Mouse (Mus musculus): ENCODE results near the gene Tldc2. TPM values are rescaled to one million over a fixed set of nuclear protein-coding genes. Genes with fewer than 3 reads are reported as not detected.

Gene Tldc2
- not detected for polyA plus RNA-seq (2017; shearing (Covaris generic))

DNA sequence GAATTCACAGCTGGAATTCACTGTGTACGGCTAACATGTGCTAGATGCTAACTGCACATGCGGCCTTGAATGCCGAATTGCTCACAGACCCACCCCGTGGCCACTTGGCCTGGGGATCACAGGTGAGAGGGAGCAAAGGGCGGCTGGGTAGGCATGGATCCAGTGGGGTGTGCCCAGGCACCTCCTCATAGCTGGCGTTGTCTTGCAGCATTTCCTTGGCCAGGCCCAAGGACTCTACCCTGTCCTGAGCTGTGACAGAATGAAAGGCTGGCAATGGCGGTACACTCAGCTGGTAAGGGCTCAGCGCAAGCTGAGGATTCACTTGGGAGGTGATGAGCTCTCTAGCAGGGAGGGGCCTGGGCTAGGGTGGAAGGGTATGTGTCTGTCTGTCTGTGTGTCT, at the start of gene Tldc2:
Gene Tldc2 (plus strand): TSS at position 260 of the 400 bp plus-strand sequence.

DNA sequence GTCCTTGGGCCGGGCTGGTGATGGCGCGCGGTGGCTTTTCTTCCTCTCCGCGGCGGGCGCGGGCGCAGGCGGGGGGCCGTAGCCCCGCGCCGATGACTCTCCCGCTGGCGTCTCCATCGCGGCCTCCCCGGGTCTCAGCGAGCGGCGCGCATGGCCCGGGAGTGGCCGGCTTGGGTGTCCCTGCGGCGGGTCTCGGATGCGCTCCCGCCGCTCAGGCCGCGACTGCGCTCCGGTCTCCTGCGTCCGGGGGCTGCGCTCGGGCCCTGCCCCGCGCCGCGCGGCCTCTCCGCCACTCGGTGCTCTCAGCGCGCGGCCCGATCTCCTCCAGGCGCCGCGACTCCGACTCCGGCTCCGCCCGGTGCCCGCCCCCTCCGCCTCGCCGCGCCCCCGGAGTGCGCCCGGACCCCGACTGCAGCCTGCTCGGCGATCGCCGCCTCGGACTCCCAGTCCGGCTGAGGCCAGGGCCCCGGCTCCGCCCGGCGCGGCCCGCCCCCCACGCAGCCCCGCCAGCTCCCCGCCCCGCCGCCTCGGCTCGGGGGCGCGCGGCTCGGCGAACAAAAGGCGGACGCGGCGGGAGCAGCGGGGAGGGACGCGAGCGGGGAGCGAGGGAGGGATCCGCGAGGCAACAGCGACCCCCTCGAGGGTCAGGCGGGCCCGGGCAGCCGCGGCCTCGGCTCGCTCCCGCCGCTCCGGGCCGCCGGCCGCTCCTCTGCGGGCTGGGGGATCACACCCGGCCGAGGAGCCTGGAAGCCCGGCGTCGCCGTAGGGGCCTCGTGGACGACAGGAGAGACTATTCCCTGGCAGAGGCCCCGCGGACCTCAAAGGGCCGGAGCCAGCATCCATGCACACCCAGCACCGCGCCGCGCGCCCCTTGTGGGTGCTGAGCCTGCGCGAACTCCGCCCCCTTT, 7.8 kb upstream of the Tldc2 start, which contains the start of gene Soga1:
Gene Soga1 (minus strand): TSS at position 462 of the 908 bp plus-strand sequence.

DNA sequence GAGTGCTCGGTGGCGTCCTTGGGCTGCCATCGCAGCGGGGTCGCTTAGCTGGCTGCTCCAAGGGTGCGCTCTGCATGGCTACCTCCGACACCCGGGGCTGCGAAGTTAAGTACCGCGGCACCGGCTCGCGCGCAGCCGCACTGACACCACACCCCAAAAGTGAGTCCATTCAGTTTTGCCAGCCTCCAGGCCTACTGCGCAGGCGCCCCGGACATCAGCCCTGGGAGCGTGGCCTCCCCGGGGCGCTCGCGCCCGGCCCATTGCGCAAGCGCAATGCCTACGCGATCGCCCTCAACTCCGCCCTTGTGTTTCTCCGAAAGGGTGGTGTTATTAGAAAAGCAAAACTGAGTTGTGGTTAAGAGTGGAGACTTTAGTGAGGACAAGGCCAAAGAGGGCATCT, 48.2 kb downstream of the Tldc2 start, which contains the start of gene Samhd1:
Gene Samhd1 (minus strand): TSS at position 252 of the 400 bp plus-strand sequence.

Other genes starting within 250 kb of the Tldc2 start
- 14.9 TPM for gene Tgif2, start 247.0 kb upstream of the Tldc2 start, polyA plus RNA-seq (2017; shearing (Covaris generic))
- gene 4930518I15Rik, start 229.1 kb upstream of the Tldc2 start, polyA plus RNA-seq (2017; shearing (Covaris generic)) = 5.1 TPM
- gene Rab5if, start 223.9 kb upstream of the Tldc2 start, polyA plus RNA-seq (2017; shearing (Covaris generic)) = 126 TPM
- gene Sla2, start 199.9 kb upstream of the Tldc2 start, polyA plus RNA-seq (2017; shearing (Covaris generic)) = 63.0 TPM
- gene Ndrg3, start 95.0 kb upstream of the Tldc2 start, polyA plus RNA-seq (2017; shearing (Covaris generic)) = 189 TPM
- 14.5 TPM for gene Dsn1, start 79.9 kb upstream of the Tldc2 start, polyA plus RNA-seq (2017; shearing (Covaris generic))
- 0.02 TPM for gene Soga1, start 7.8 kb upstream of the Tldc2 start, polyA plus RNA-seq (2017; shearing (Covaris generic))
- 710 TPM for gene Samhd1, start 48.2 kb downstream of the Tldc2 start, polyA plus RNA-seq (2017; shearing (Covaris generic))
- 36.8 TPM for gene Rbl1, start 117.5 kb downstream of the Tldc2 start, polyA plus RNA-seq (2017; shearing (Covaris generic))
- gene Rpn2, start 192.0 kb downstream of the Tldc2 start, polyA plus RNA-seq (2017; shearing (Covaris generic)) = 200 TPM
- 0.16 TPM for gene Mroh8, start 192.5 kb downstream of the Tldc2 start, polyA plus RNA-seq (2017; shearing (Covaris generic))